Comparison of ENCODE assay signal across 27 mouse cellular contexts in genomic region chr2:32517233-32517867, GRCm38 (mm10). TPM values are rescaled to one million over a fixed set of nuclear protein-coding genes. Genes with fewer than 3 reads are reported as not detected.
A peak's percentile ranks its signal among the peaks of the same experiment; 100 is the strongest.
DNase-seq lines count a peak whose midpoint lies in the region; TF ChIP-seq lines count a peak whose summit lies in the region.
"Had no signal": no experiment of that assay in that cellular context is flagged by ENCODE, and none has a peak within 500 bp of the region (broad histone marks: within the 10 kb centered on the region; RNA-seq: fewer than 3 reads in every experiment).

No protein-coding gene starts in this region.

- no peaks in the 10 kb centered on the region for H3K36me3 ChIP-seq in small intestine, adult 2 months (ENCODE audit: control insufficient read depth, insufficient read depth, low read length)
- H3K36me3 ChIP-seq: forebrain, embryonic 10.5 days; heart, embryonic 15.5 days; hindbrain, embryonic 13.5 days; limb, embryonic 12.5 days; liver, embryonic 12.5 days; neural tube, embryonic 12.5 days had no signal

- intact Hi-C loops in gastrocnemius, adult 2 months (cut with DNase I): no loop called here
- intact Hi-C loops in gastrocnemius, postnatal 14 days (cut with DNase I; ENCODE audit: low total_unique reads): no loop called here

- no peak for TF ChIP-seq POLR2A in small intestine, adult 2 months (IDR thresholded peaks at IDR 0.05; ENCODE audit: low read depth, low read length)

- no peak for TF ChIP-seq CTCF in small intestine, adult 2 months (IDR thresholded peaks at IDR 0.05; ENCODE audit: extremely low read depth, insufficient read length, insufficient replicate concordance, low read depth, low read length)
- no peak for TF ChIP-seq CTCF in gastrocnemius, adult 2 months (IDR thresholded peaks at IDR 0.05)

- WGBS in small intestine, adult 2 months: 22% methylated on average over 4 of the region's 4 CpGs

- no peak overlapping the region for H3K4me3 ChIP-seq in small intestine, adult 2 months (ENCODE audit: low read depth, low read length)
- H3K4me3 ChIP-seq in gastrocnemius, adult 2 months: no peak overlapping the region
- H3K4me3 ChIP-seq: forebrain, embryonic 10.5 days; heart, embryonic 15.5 days; hindbrain, embryonic 13.5 days; limb, embryonic 12.5 days; liver, embryonic 12.5 days; megakaryocyte, embryonic 14.5 days; neural tube, embryonic 12.5 days had no signal

- H3K27me3 ChIP-seq in small intestine, adult 2 months (ENCODE audit: control insufficient read depth, insufficient read depth, low read length): no peaks in the 10 kb centered on the region
- H3K27me3 ChIP-seq: heart, embryonic 15.5 days; hindbrain, embryonic 13.5 days; limb, embryonic 12.5 days; liver, embryonic 12.5 days; neural tube, embryonic 12.5 days had no signal

- peak; percentile 45 to 63 for DNase-seq in kidney, postnatal 36 days
- DNase-seq in kidney, postnatal 10 days: no peak
- peak; percentile 32 for DNase-seq in NIH3T3 (ENCODE audit: low read depth)
- DNase-seq in adrenal gland, postnatal 14 days: peak; percentile 79
- no peak for DNase-seq in right cerebral cortex, postnatal 4 days
- DNase-seq in gastrocnemius, adult 2 months: no peak
- no peak for DNase-seq in gastrocnemius, postnatal 14 days
- DNase-seq: cerebellum, adult 18-20 months; cerebellum, postnatal 14 days; heart, postnatal 36 days; lung, adult 2 months; lung, postnatal 36 days; midbrain, embryonic 14.5 days; right cerebral cortex, postnatal 25 days had no signal

- peak overlapping the region; percentile 63; the same call in 1 of the 2 replicates for H3K27ac ChIP-seq in small intestine, adult 2 months (ENCODE audit: insufficient read depth, low read depth, low read length)
- no peak overlapping the region for H3K27ac ChIP-seq in gastrocnemius, adult 2 months
- H3K27ac ChIP-seq: forebrain, embryonic 10.5 days; heart, embryonic 15.5 days; hindbrain, embryonic 13.5 days; limb, embryonic 12.5 days; liver, embryonic 12.5 days; neural tube, embryonic 12.5 days had no signal

- peaks cover 23% of the 10 kb centered on the region for H3K4me1 ChIP-seq in small intestine, adult 2 months (ENCODE audit: control insufficient read depth, insufficient read depth, insufficient read length, low read length)
- H3K4me1 ChIP-seq: hindbrain, embryonic 13.5 days; neural tube, embryonic 12.5 days had no signal

RNA-seq across cellular contexts. Expression of gene Fam102a, which starts 17.8 kb away (rescaled TPM):
- 25.6 and 28.7 TPM in 2 replicates for total RNA-seq in adrenal gland, postnatal 14 days (2021)
- 55.2 and 96.2 TPM in 2 replicates for polyA plus RNA-seq in small intestine, adult 2 months (2012; rRNA removed)
- total RNA-seq in gastrocnemius, adult 2 months (2021): 1 to 10 TPM; 1.8 to 3.1 TPM
- 1 to 10 TPM; 3.5 to 4.2 TPM for total RNA-seq in gastrocnemius, postnatal 14 days (2021)

RNA-seq across cellular contexts. Expression of gene Dpm2, which starts 53.3 kb away (rescaled TPM):
- total RNA-seq in adrenal gland, postnatal 14 days (2021): 47.8 and 61.8 TPM in 2 replicates
- 49.3 and 87.5 TPM in 2 replicates for polyA plus RNA-seq in small intestine, adult 2 months (2012; rRNA removed)
- total RNA-seq in gastrocnemius, adult 2 months (2021): 10 to 100 TPM; 11.1 to 14.1 TPM
- 10 to 100 TPM; 17.6 to 17.8 TPM for total RNA-seq in gastrocnemius, postnatal 14 days (2021)

RNA-seq across cellular contexts. Expression of gene Pip5kl1, which starts 57.2 kb away (rescaled TPM):
- 0.23 TPM in 1 of 2 replicates, not detected in the other for total RNA-seq in adrenal gland, postnatal 14 days (2021)
- polyA plus RNA-seq in small intestine, adult 2 months (2012; rRNA removed): 0.15 and 0.25 TPM in 2 replicates
- not detected for total RNA-seq in gastrocnemius, adult 2 months (2021)
- not detected for total RNA-seq in gastrocnemius, postnatal 14 days (2021)
- total RNA-seq: adrenal gland, adult 18-20 months had no signal
- polyA plus RNA-seq: heart, embryonic 15.5 days; inflammation-experienced regulatory T-cells, adult 6 months; liver, embryonic 12.5 days had no signal

RNA-seq across cellular contexts. Expression of gene 9430097D07Rik, which starts 58.1 kb away (rescaled TPM):
- not detected in 2 replicates for total RNA-seq in adrenal gland, postnatal 14 days (2021)
- not detected in 2 replicates for polyA plus RNA-seq in small intestine, adult 2 months (2012; rRNA removed)
- not detected for total RNA-seq in gastrocnemius, adult 2 months (2021)
- total RNA-seq in gastrocnemius, postnatal 14 days (2021): not detected
- total RNA-seq: adrenal gland, adult 18-20 months; heart, postnatal 36 days had no signal
- polyA plus RNA-seq: gonadal fat pad, adult 2 months; limb, embryonic 12.5 days; liver, embryonic 12.5 days; lung, adult 2 months; stomach, embryonic 14.5 days; thymus, postnatal 0 days had no signal

Comparison
In these comparisons a context has a peak if more than half of its experiments do, and no peak if none do; other contexts are left out.
1. DNase-seq: peak in kidney, postnatal 36 days (2 of 2), NIH3T3 (single experiment) and adrenal gland, postnatal 14 days (single experiment); none in kidney, postnatal 10 days (single experiment), right cerebral cortex, postnatal 4 days (single experiment), gastrocnemius, adult 2 months (single experiment) and gastrocnemius, postnatal 14 days (single experiment).